Mouse (Mus musculus) gastrocnemius, postnatal 4 days (tissue): ENCODE results near the gene Supt7l. TPM values are rescaled to one million over a fixed set of nuclear protein-coding genes. Genes with fewer than 3 reads are reported as not detected.

Experiments used
- DNase-seq, 2 experiments: peaks; one replicate each; pipeline ENCODE4 v3.0.0; 2021 to 2022; ENCODE audit warnings: low spot score in 2 of 2, mixed read lengths in 2 of 2
- total RNA-seq, 2 experiments: library from RNA; stranded (reverse); gene quantifications; 2 replicates each; pipeline ENCODE4 v1.2.3; 2021

Supt7l gene
- total RNA-seq, 2 experiments from 2014 or later = 14.0 to 15.1 TPM

DNA sequence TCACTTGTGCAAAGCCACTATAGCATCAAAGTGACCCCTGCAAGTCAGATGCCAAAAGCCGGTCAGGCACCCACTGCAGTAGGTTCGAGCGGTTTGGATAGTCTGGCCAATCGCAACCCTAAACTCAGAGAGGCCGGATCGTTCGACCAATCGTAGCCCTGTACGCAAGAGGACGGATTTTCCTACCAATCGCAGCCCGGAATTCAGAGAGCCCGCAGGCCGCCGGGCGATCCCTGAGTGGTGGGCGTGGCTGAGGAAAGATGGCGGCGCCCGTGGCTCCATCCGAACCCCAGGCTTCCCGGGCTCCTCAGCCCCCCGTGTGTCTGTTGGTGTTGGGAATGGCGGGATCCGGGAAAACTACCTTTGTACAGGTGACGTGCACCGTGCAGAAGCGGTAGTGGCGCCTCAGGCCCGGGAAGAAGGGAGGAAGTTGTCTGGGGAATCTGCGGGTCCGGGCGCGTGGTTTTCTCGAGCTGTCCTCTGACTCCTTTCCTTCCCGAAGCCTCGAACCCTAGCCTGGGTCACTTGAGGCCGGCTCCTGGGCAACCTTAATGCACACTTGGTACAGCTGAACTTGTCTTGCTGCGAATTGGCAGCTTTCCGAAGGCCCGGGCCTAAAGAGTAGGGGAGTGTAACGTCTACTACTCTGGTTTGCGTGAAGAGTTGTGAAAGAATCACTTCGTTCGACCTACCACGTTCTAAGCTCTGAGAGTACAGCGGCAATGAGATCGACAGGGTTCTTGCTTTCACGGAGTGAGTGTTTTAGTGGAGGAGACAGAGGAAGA, 32.9 kb downstream of the Supt7l start, which contains the start of gene Gpn1:
Gpn1 (plus strand) TSS at position 229 of the 785 bp plus-strand sequence.
- DNase-seq = peak; percentile 75 to 87

GRCm38 (mm10) chr5:31492031-31492430, 35.6 kb downstream of the Supt7l start:
- DNase-seq = no peak

- no peak for DNase-seq
Observed at GRCm38 (mm10) chr5:31489116-31489769, 38.4 kb downstream of the Supt7l start.

DNA sequence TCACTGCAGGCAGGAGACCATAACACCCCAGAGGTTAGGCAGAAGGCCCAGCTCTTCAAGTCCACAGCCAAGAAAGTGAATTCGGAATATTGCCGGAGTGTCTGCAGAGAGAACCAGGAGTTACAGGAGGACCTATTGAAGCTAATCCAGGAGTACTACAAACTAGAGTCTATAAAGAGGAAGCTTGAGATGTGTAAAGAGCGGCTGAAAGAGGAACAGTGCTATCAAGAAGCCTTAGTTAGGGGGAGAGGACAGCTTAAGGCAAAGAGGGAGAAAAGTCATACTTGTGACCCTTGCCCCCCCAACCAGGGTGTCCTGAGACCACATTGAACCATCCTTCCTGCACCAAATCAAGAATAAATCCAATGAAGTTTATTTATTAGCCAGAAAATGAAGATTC, 39.7 kb downstream of the Supt7l start:
- no peak for DNase-seq

GRCm38 (mm10) chr5:31485440-31485839, 42.2 kb downstream of the Supt7l start, which contains the start of gene 4930548H24Rik:
Gene 4930548H24Rik (plus strand): TSS chr5:31485740.
- no peak for DNase-seq

DNA sequence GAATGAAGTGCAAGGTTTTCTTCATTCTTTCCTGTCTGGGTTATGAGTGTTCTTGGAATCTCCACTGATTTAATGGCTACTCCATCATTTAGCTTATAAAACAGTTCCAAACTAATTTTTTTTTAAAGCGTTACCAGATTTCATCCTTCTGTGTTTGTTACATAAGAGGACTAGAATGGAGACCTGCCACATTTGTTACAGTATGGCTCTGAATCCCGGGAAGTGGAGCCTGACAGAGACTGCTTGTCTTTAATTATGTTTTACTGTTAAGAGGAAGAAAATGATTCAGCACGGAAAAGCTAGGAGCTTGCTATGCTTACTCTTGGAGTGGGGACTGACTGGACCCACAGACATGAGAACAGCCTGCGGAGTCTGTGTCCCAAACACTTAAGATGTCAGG, 47.1 kb downstream of the Supt7l start:
- DNase-seq = no peak

GRCm38 (mm10) chr5:31470334-31470733, 57.3 kb downstream of the Supt7l start:
- DNase-seq = peak; percentile 40 to 60

DNA sequence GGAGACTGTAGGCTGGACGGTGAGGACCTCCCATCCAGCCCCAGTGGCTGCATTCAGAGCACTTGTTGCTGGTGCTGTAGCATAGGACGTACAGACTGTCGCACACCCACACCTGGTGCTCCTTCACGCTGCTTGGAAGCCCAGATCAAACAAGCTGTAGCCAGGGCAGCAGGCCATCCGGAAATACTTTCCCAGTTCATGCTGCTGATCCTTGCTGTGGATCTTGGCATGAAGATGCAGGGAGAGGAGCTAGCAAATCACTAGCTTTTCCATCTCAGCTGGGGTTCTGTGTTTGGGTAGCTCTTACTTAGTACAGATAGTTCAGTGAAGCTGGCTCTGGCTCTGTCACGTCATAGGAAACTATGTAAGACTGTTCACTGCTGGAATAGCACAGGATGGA, 57.9 kb downstream of the Supt7l start:
- no peak for DNase-seq

DNA sequence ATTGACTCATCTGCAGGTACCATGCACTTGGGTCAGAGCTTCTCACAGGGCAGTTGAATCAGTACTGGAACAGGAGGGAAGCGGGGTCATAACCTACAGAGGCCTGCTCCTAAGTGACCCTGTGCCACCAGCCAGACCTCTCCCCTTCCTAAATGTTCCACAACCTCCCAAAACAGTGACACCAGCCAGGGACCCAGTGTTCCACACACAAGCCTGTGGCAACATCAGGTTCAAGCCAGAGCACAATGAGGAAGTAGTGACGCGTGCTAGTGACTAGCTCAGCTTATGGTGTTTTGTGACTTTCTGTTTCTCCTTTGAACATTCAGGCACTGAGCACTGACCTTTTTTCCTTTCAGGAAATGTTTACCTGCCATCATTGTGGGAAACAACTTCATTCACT, 59.8 kb downstream of the Supt7l start:
- no peak for DNase-seq

Other genes with a start within 250 kb of the Supt7l start
- 10 to 100 TPM; 30.6 to 40.8 TPM for gene Ift172, start 236.7 kb downstream of the Supt7l start, total RNA-seq
- gene Fndc4, start 231.7 kb downstream of the Supt7l start, total RNA-seq = 10 to 100 TPM; 18.5 to 18.7 TPM
- under 1 TPM; 0.22 to 0.36 TPM for gene Gckr, start 230.4 kb downstream of the Supt7l start, total RNA-seq
- gene Zfp512, start 75.4 kb downstream of the Supt7l start, total RNA-seq = 10 to 100 TPM; 20.7 to 22.2 TPM
- gene 4930548H24Rik, start 42.1 kb downstream of the Supt7l start, total RNA-seq = under 1 TPM; 0.29 to 0.61 TPM
- 10 to 100 TPM; 20.2 to 20.9 TPM for gene Gpn1, start 33.1 kb downstream of the Supt7l start, total RNA-seq
- gene Slc4a1ap, start 812 bp downstream of the Supt7l start, total RNA-seq = 10 to 100 TPM; 27.3 to 29.8 TPM
- gene Mrpl33, start 69.1 kb upstream of the Supt7l start, total RNA-seq = 100 to 1,000 TPM; 229 to 230 TPM
- gene Rbks, start 169.8 kb upstream of the Supt7l start, total RNA-seq = 1 to 10 TPM; 2.9 to 4.6 TPM
- gene Babam2, start 169.9 kb upstream of the Supt7l start, total RNA-seq = 10 to 100 TPM; 45.0 to 51.0 TPM